Comparison of ENCODE assay signal across 29 mouse cellular contexts in the genomic region with DNA sequence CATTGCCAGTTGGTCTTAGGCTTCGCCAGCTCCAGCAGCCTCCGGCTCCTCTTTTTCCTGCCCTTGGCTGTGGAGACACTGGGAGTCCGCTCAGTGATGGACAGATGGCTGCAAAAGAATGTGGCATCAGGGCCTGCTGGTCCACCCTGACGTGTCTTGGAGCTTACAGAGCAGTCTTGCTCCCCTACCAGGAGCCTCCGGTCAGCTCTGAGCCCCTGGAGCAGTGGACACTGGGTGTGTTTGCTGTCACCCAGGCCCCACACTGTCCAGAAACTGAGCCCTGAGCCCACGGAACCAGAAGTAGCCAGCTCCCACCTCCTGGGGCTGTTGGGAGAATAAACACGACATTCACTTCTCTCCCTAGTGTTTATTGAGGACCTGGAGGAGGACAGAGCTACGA. TPM values are rescaled to one million over a fixed set of nuclear protein-coding genes. Genes with fewer than 3 reads are reported as not detected.
"Had no signal": no experiment of that assay in that cellular context is flagged by ENCODE, and none has a peak within 500 bp of the region (broad histone marks: within the 10 kb centered on the region; RNA-seq: fewer than 3 reads in every experiment).

No protein-coding gene starts in this region.

- ATAC-seq: intestine, postnatal 0 days; liver, embryonic 12.5 days; midbrain, embryonic 15.5 days had no signal

- H3K27ac ChIP-seq: kidney, postnatal 0 days; layer of hippocampus, adult 2 months; liver, embryonic 12.5 days; liver, embryonic 15.5 days; midbrain, embryonic 12.5 days; midbrain, embryonic 15.5 days; neural tube, embryonic 13.5 days had no signal

- H3K9me3 ChIP-seq: liver, embryonic 12.5 days; liver, embryonic 15.5 days; midbrain, embryonic 12.5 days; midbrain, embryonic 15.5 days; neural tube, embryonic 13.5 days had no signal

- H3K27me3 ChIP-seq: liver, embryonic 12.5 days; liver, embryonic 15.5 days; midbrain, embryonic 12.5 days; midbrain, embryonic 15.5 days; neural tube, embryonic 13.5 days had no signal

- DNase-seq: kidney, adult 2 months; layer of hippocampus, adult 9-11 months; lung, adult 2 months; lung, postnatal 14 days; lung, postnatal 4 days; thymus, postnatal 25 days had no signal

- H3K9ac ChIP-seq: liver, embryonic 12.5 days; liver, embryonic 15.5 days; midbrain, embryonic 12.5 days; midbrain, embryonic 15.5 days; neural tube, embryonic 13.5 days had no signal

- H3K36me3 ChIP-seq: liver, embryonic 12.5 days; liver, embryonic 15.5 days; midbrain, embryonic 12.5 days; midbrain, embryonic 15.5 days; neural tube, embryonic 13.5 days had no signal

- H3K4me3 ChIP-seq: layer of hippocampus, adult 2 months; liver, embryonic 12.5 days; liver, embryonic 15.5 days; midbrain, embryonic 12.5 days; midbrain, embryonic 15.5 days; myocyte; neural tube, embryonic 13.5 days had no signal

- H3K4me2 ChIP-seq: liver, embryonic 12.5 days; liver, embryonic 15.5 days; midbrain, embryonic 12.5 days; midbrain, embryonic 15.5 days; neural tube, embryonic 13.5 days had no signal

- H3K4me1 ChIP-seq: liver, embryonic 12.5 days; liver, embryonic 15.5 days; midbrain, embryonic 12.5 days; midbrain, embryonic 15.5 days; neural tube, embryonic 13.5 days had no signal

RNA-seq across cellular contexts. Expression of a gene that starts 0.9 kb away (rescaled TPM):
- total RNA-seq: left cerebral cortex, postnatal 25 days; megakaryocyte progenitor cell, adult 5-6 weeks; megakaryocyte-erythroid progenitor cell, adult 5-6 weeks; monocyte, adult 5-6 weeks; neutrophil, adult 5-6 weeks had no signal
- polyA plus RNA-seq: intestine, postnatal 0 days; kidney, adult 2 months; kidney, embryonic 14.5 days; kidney, postnatal 0 days; large intestine, adult 2 months; limb, embryonic 11.5 days; limb, embryonic 14.5 days; liver, embryonic 12.5 days; liver, embryonic 15.5 days; lung, adult 2 months; lung, embryonic 16.5 days; midbrain, embryonic 12.5 days; midbrain, embryonic 15.5 days; myocyte; neural tube, embryonic 13.5 days; small intestine, adult 2 months; stomach, embryonic 16.5 days; thymus, postnatal 0 days had no signal

RNA-seq across cellular contexts. Expression of a gene that starts 27.6 kb away (rescaled TPM):
- total RNA-seq: megakaryocyte progenitor cell, adult 5-6 weeks; megakaryocyte-erythroid progenitor cell, adult 5-6 weeks; monocyte, adult 5-6 weeks; neutrophil, adult 5-6 weeks had no signal
- polyA plus RNA-seq: kidney, embryonic 14.5 days; limb, embryonic 11.5 days; liver, embryonic 12.5 days; liver, embryonic 15.5 days; lung, adult 2 months; lung, embryonic 16.5 days; spleen, adult 2 months; thymus, postnatal 0 days had no signal

RNA-seq across cellular contexts. Expression of a gene that starts 51.5 kb away (rescaled TPM):
- total RNA-seq: megakaryocyte progenitor cell, adult 5-6 weeks; megakaryocyte-erythroid progenitor cell, adult 5-6 weeks; monocyte, adult 5-6 weeks; neutrophil, adult 5-6 weeks had no signal
